Mouse (Mus musculus) forebrain, embryonic 16.5 days (tissue): ENCODE data around the gene Hnrnph3. TPM values are rescaled to one million over a fixed set of nuclear protein-coding genes. Genes with fewer than 3 reads are reported as not detected.

Source experiments
- ATAC-seq: fragments of 200-750 bp; cut with Nextera tagmentation; 2 replicates; pipeline ENCODE4 v1.8.0; 2017; ENCODE audit warnings: mild to moderate bottlenecking, moderate library complexity
- H3K27ac ChIP-seq: fragments of 300-500 bp; sonication (generic); 2 replicates; pipeline ENCODE4 v1.5.1; 2014; ENCODE audit warnings: low read length, control low read depth
- H3K27me3 ChIP-seq: fragments of 300-500 bp; sonication (generic); replicated peaks from 2 replicates; pipeline ENCODE4 v1.6.1; 2014; ENCODE audit warnings: low read length; ENCODE audit not compliant: control insufficient read depth, insufficient read depth
- H3K36me3 ChIP-seq: fragments of 300-500 bp; sonication (generic); 2 replicates; pipeline ENCODE4 v1.6.1; 2014; ENCODE audit not compliant: control insufficient read depth, insufficient read depth
- H3K4me1 ChIP-seq: fragments of 300-500 bp; sonication (generic); replicated peaks from 2 replicates; pipeline ENCODE4 v1.6.1; 2014; ENCODE audit warnings: low read length; ENCODE audit not compliant: control insufficient read depth, insufficient read depth
- H3K4me2 ChIP-seq: fragments of 300-500 bp; sonication (generic); 2 replicates; pipeline ENCODE4 v1.6.1; 2014; ENCODE audit warnings: mild to moderate bottlenecking, low read length, control low read depth
- H3K4me3 ChIP-seq: fragments of 300-500 bp; sonication (generic); replicated peaks from 2 replicates; pipeline ENCODE4 v1.5.1; 2014; ENCODE audit warnings: mild to moderate bottlenecking, low read length, control low read depth
- H3K9ac ChIP-seq: fragments of 300-500 bp; sonication (generic); replicated peaks from 2 replicates; pipeline ENCODE4 v1.6.1; 2014; ENCODE audit warnings: low read depth, low read length, control low read depth
- H3K9me3 ChIP-seq: fragments of 300-500 bp; sonication (generic); 2 replicates; pipeline ENCODE4 v1.6.1; 2016; ENCODE audit warnings: low read length; ENCODE audit not compliant: control insufficient read depth
- WGBS: fragments of 180-500 bp; shearing (Covaris S2); extraction: QIAGEN DNeasy Blood & Tissue Kit; methylation state at CpG from one replicate; pipeline ENCODE4 v1.1.7; 2014; 5-methylcytosine and 5-hydroxymethylcytosine counted together
- polyA plus RNA-seq: library from polyadenylated mRNA; unstranded; fragments of >200 nt; fragmentation: Nextera tagmentation; extraction: Ambion mirVana; gene quantifications from 2 replicates; pipeline ENCODE4 v1.2.1, GENCODE M21; 2015

Hnrnph3 gene
- polyA plus RNA-seq, 1 experiment from 2014 or later = 205 TPM

DNA sequence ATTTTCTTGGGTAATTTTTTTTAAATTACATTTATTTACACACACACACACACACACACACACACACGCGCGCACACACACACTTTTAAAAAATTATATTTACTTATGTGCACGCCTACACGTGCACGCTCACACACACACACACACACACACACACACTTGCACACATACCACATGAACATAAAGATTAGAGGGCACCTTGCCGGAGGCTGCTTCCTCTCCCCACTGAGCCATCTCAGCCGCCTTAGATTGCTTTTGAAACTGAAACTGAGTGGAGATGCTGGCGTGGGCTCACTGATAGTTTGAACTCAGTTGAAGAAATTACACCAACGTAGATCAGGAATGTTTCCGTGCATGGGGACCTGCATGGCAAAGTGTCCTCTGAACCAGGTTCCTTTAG, 39.9 kb downstream of the Hnrnph3 start:
- H3K4me3 ChIP-seq = no peak overlapping the region
- no peak for ATAC-seq
- H3K4me2 ChIP-seq = no peak overlapping the region
- peaks cover 9% of the 10 kb centered on the region for H3K36me3 ChIP-seq
- H3K4me1 ChIP-seq = peaks cover 12% of the 10 kb centered on the region
- H3K27ac ChIP-seq = no peak overlapping the region
- H3K9ac ChIP-seq = no peak overlapping the region
- no peaks in the 10 kb centered on the region for H3K27me3 ChIP-seq
- WGBS = 95% methylated on average over 11 of the region's 11 CpGs
- H3K9me3 ChIP-seq = no peaks in the 10 kb centered on the region

- Histone ChIP-seq H3K4me1 (peaks cover 12% of the 10 kb centered on the region), H3K4me3 (peak within 1 kb of the TSS; percentile 85), H3K27ac (peak within 1 kb of the TSS; percentile 84), H3K4me2 (peak within 1 kb of the TSS; percentile 71), H3K9me3 (no peaks in the 10 kb centered on the region), H3K9ac (peak within 1 kb of the TSS; percentile 98), H3K36me3 (peaks cover 4% of the 10 kb centered on the region; the same call in 1 of the 2 replicates), H3K27me3 (no peaks in the 10 kb centered on the region)
- 0% methylated on average over 70 of the region's 77 CpGs for WGBS
- ATAC-seq = peak; percentile 93
Measured at GRCm38 (mm10) chr10:62980039-62980954, 43.7 kb downstream of the Hnrnph3 start, which contains the start of gene Rufy2. Gene Rufy2, plus strand, starts transcription at chr10:62980223.

DNA sequence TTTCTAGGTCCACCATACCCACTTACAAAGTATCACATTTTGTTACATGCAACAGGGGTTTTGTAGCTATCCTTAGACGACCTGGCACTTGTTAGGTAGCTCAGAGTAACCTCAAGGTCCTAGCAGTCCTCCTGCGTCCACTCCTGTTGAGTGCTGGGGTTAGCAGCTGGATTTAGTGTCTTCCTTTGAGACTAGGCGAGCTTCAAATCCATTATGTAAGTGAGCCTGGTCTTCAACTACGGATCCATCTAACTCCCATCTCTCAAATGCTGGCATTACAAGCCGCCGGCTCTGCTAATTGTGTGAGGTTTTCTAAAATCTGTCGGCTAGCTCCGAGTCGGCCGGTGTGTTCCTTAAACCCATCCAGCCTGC, 44.4 kb downstream of the Hnrnph3 start:
- ATAC-seq = no peak
- Histone ChIP-seq H3K36me3 (peaks cover 4% of the 10 kb centered on the region; the same call in 1 of the 2 replicates), H3K4me3 (peak overlapping the region; percentile 85), H3K27me3 (no peaks in the 10 kb centered on the region), H3K9me3 (no peaks in the 10 kb centered on the region), H3K4me2 (peak overlapping the region; percentile 71), H3K9ac (peak overlapping the region; percentile 98), H3K4me1 (peaks cover 12% of the 10 kb centered on the region), H3K27ac (peak overlapping the region; percentile 69)
- 7% methylated on average over 10 of the region's 10 CpGs for WGBS

DNA sequence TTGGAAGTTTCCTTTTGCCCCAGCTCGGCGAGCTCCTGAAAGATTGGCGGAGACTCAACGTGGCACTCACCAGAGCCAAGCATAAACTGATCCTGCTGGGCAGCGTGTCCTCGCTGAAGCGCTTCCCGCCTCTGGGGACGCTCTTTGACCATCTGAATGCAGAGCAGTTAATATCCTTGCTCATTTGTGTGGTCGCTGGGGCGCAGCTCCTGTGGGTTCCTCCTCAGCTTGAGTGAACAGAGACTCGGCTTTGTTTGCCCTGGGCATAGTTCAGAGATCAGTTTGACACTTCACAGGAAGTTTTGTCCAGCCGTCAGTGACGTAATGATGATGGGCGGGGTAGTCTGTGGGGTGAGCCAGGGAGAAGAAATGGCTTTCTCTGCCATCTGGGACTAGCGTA, 52.2 kb downstream of the Hnrnph3 start:
- H3K27ac ChIP-seq = no peak overlapping the region
- no peaks in the 10 kb centered on the region for H3K9me3 ChIP-seq
- 60% methylated on average over 16 of the region's 16 CpGs for WGBS
- H3K9ac ChIP-seq = no peak overlapping the region
- H3K4me1 ChIP-seq = no peaks in the 10 kb centered on the region
- H3K27me3 ChIP-seq = no peaks in the 10 kb centered on the region
- peaks cover 2% of the 10 kb centered on the region for H3K36me3 ChIP-seq
- no peak overlapping the region for H3K4me2 ChIP-seq
- ATAC-seq = no peak
- H3K4me3 ChIP-seq = no peak overlapping the region

DNA sequence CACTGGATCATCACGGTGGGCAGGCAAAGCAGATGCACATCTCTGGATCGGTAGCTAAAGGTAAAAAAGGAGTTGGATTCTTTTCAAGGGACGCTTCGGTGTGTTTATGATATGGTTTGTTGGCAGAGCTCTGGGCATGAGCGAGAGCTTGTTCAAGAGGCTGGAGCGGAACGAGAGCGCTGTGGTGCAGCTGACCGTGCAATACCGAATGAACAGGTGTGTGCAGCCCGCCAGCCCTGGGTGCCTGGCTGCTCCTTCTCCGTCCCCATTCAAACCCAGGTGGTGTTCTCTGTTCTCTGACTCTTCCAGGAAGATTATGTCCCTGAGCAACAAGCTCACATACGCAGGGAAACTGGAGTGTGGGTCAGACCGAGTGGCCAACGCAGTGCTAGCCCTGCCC, 57.7 kb downstream of the Hnrnph3 start:
- no peak overlapping the region for H3K9ac ChIP-seq
- no peaks in the 10 kb centered on the region for H3K4me1 ChIP-seq
- no peak for ATAC-seq
- H3K36me3 ChIP-seq = peaks cover 7% of the 10 kb centered on the region
- H3K27me3 ChIP-seq = no peaks in the 10 kb centered on the region
- H3K4me3 ChIP-seq = no peak overlapping the region
- no peak overlapping the region for H3K4me2 ChIP-seq
- H3K9me3 ChIP-seq = no peaks in the 10 kb centered on the region
- 94% methylated on average over 15 of the region's 15 CpGs for WGBS
- H3K27ac ChIP-seq = no peak overlapping the region

DNA sequence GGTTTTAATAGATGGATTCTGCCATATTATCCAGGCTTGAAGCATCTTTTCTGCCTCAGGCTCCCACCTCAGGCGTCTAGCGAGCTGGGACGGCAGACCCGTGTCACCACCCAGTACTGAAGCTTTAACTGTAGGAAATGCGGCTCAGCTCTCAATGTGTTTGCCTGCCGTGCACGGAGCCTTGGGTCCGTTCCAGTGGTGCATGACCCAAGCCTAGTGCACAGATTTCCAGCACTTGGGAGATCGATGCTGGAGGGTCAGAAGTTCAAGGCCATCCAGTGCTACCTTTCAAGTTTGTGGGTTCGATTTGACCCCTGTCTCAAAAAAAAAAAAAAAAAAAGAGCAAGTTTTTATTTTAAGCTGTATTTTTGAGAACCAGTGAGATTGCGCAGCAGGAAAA, 58.2 kb downstream of the Hnrnph3 start:
- Histone ChIP-seq H3K27ac (no peak overlapping the region), H3K9ac (no peak overlapping the region), H3K4me1 (no peaks in the 10 kb centered on the region), H3K9me3 (no peaks in the 10 kb centered on the region), H3K4me3 (no peak overlapping the region), H3K27me3 (no peaks in the 10 kb centered on the region), H3K4me2 (no peak overlapping the region), H3K36me3 (peaks cover 7% of the 10 kb centered on the region)
- WGBS = 96% methylated on average over 11 of the region's 11 CpGs
- ATAC-seq = no peak

Other genes starting within 250 kb of the Hnrnph3 start
- 126 and 137 TPM in 2 replicates for gene Ccar1, start 231.9 kb downstream of the Hnrnph3 start, polyA plus RNA-seq
- gene Tet1, start 115.2 kb downstream of the Hnrnph3 start, polyA plus RNA-seq = 40.4 and 41.5 TPM in 2 replicates
- gene Slc25a16, start 103.6 kb downstream of the Hnrnph3 start, polyA plus RNA-seq = 18.0 and 18.7 TPM in 2 replicates
- 6.6 and 8.8 TPM in 2 replicates for gene Dna2, start 77.2 kb downstream of the Hnrnph3 start, polyA plus RNA-seq
- 60.5 and 73.0 TPM in 2 replicates for gene Rufy2, start 44.0 kb downstream of the Hnrnph3 start, polyA plus RNA-seq
- gene Pbld2, start 98 bp upstream of the Hnrnph3 start, polyA plus RNA-seq = 1.3 and 1.7 TPM in 2 replicates
- gene Pbld1, start 35.9 kb upstream of the Hnrnph3 start, polyA plus RNA-seq = 0.62 and 0.99 TPM in 2 replicates
- gene Atoh7, start 75.4 kb upstream of the Hnrnph3 start, polyA plus RNA-seq = 0.94 and 0.98 TPM in 2 replicates
- 0.14 TPM in 2 replicates for gene Mypn, start 179.7 kb upstream of the Hnrnph3 start, polyA plus RNA-seq
- 33.1 and 37.7 TPM in 2 replicates for gene Herc4, start 219.6 kb upstream of the Hnrnph3 start, polyA plus RNA-seq